Mouse (Mus musculus) heart, postnatal 4 days (tissue): ENCODE results near the gene Gm11146. TPM values are rescaled to one million over a fixed set of nuclear protein-coding genes. Genes with fewer than 3 reads are reported as not detected.

ENCODE experiments used
- DNase-seq: peaks from one replicate; pipeline ENCODE4 v3.0.0; 2021
- microRNA-seq, 2 experiments: library from miRNA; unstranded; fragments of <30 nt; microRNA quantifications; one replicate each; pipeline ENCODE4 v1.2.0; 2021 to 2022
- total RNA-seq, 2 experiments: library from RNA; stranded (reverse); gene quantifications; 2 replicates each; pipeline ENCODE4 v1.2.3; 2021

Gene Gm11146
- total RNA-seq, 2 experiments from 2014 or later: not detected

GRCm38 (mm10) chr16:77556446-77557105 is 45.3 kb downstream of the Gm11146 start:
- DNase-seq: no peak

GRCm38 (mm10) chr16:77551051-77551450 is 50.8 kb downstream of the Gm11146 start:
- DNase-seq: no peak

Small RNAs within 50 kb of the gene (microRNA-seq; reads per million reads assigned to microRNA genes)
- gene Mir125b-2 (260 to 338 reads per million in 2 experiments), gene Mir99a (21,476 to 43,221 reads per million in 2 experiments), gene Mirlet7c-1 (373 to 484 reads per million in 2 experiments)
